Mouse (Mus musculus): ENCODE results near the gene Itpka.

DNA sequence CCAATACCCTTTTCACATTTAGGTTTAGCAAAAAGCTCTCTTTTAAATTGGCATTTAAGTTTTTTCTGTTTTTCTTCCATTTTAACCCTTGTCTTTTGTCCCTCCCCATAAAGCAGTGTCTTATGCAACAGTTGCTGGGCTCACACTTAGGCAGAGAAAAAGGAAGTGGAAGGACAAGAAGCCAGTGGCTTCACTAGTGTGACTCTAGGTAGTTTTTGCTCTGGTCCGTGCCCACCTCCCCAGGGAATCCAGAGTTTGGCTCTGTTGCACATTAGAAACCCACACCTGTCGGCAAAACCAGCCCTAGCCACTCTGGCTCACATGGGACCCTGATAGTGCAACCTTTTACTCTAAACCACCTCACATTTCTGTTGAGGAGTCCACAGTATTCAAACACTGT, 43.7 kb upstream of the Itpka start:
- no peak for TF ChIP-seq CTCF (IDR thresholded peaks at IDR 0.05; ENCODE audit: control insufficient read depth, insufficient read depth, insufficient read length)
- no peak for TF ChIP-seq MAX (IDR thresholded peaks at IDR 0.05)

Measured in C2C12 (cell line).